ENCODE assay signal across 9 mouse cellular contexts in genomic region chr4:149561986-149562904, GRCm38 (mm10). TPM values are rescaled to one million over a fixed set of nuclear protein-coding genes. Genes with fewer than 3 reads are reported as not detected.
DNase-seq lines count a peak whose midpoint lies in the region; ATAC-seq lines count a peak whose summit lies in the region.
"Had no signal": no experiment of that assay in that cellular context is flagged by ENCODE, and none has a peak within 500 bp of the region (broad histone marks: within the 10 kb centered on the region; RNA-seq: fewer than 3 reads in every experiment).

No protein-coding gene starts in this region.

- no peak overlapping the region for H3K4me3 ChIP-seq in forebrain, embryonic 11.5 days (ENCODE audit: low read depth, low read length)
- 0 out of 2 replicates have a peak overlapping the region, but pooled peaks have one; percentile 1 for H3K4me3 ChIP-seq in heart, embryonic 13.5 days

- peak; percentile 45 for DNase-seq in testis, postnatal 10 days (ENCODE audit: low spot score)
- no peak for DNase-seq in testis, postnatal 14 days (ENCODE audit: low spot score)
- DNase-seq in forebrain, embryonic 11.5 days (ENCODE audit: low spot score), result no peak
- peak; percentile 68 for DNase-seq in layer of hippocampus, adult 9-10 months (ENCODE audit: low spot score)
- DNase-seq in telencephalon, adult 2 months (ENCODE audit: low read depth, low spot score), result peak; percentile 92
- no peak for DNase-seq in thymus, postnatal 36 days

- ATAC-seq in forebrain, embryonic 11.5 days (replicated peaks; ENCODE audit: low FRiP score), result peak; percentile 47
- peak; percentile 45; the same call in 1 of the 2 replicates for ATAC-seq in heart, embryonic 13.5 days (ENCODE audit: extremely low read depth, insufficient number of reproducible peaks, low FRiP score, low TSS enrichment)
- peak; percentile 76 for ATAC-seq in megakaryocyte-erythroid progenitor cell, adult 5-6 weeks (replicated peaks; ENCODE audit: low FRiP score, low TSS enrichment, poor library complexity, severe bottlenecking)

- peaks cover 12% of the 10 kb centered on the region for H3K4me1 ChIP-seq in forebrain, embryonic 11.5 days (replicated peaks; ENCODE audit: control insufficient read depth, insufficient read depth, low read length)
- H3K4me1 ChIP-seq in heart, embryonic 13.5 days, result peaks cover 63% of the 10 kb centered on the region

- no peaks in the 10 kb centered on the region; the same call in 1 of the 2 replicates for H3K9me3 ChIP-seq in forebrain, embryonic 11.5 days (ENCODE audit: control insufficient read depth, low read length)
- H3K9me3 ChIP-seq in heart, embryonic 13.5 days, result no peaks in the 10 kb centered on the region

- no peaks in the 10 kb centered on the region for H3K36me3 ChIP-seq in forebrain, embryonic 11.5 days (ENCODE audit: control insufficient read depth, insufficient read depth, low read length)
- peaks cover 20% of the 10 kb centered on the region for H3K36me3 ChIP-seq in heart, embryonic 13.5 days

- H3K4me2 ChIP-seq in forebrain, embryonic 11.5 days (ENCODE audit: low read depth, low read length, severe bottlenecking), result no peak overlapping the region
- peak overlapping the region; percentile 43 for H3K4me2 ChIP-seq in heart, embryonic 13.5 days

- H3K9ac ChIP-seq in forebrain, embryonic 11.5 days (ENCODE audit: low read length), result 0 out of 2 replicates have a peak overlapping the region, but pooled peaks have one; percentile 17
- H3K9ac ChIP-seq in heart, embryonic 13.5 days, result peak overlapping the region; percentile 29
- H3K9ac ChIP-seq: liver, embryonic 14.5 days had no signal

- WGBS in forebrain, embryonic 11.5 days, result 71% methylated on average over 21 of the region's 21 CpGs
- WGBS in heart, embryonic 13.5 days, result 44% methylated on average over 21 of the region's 21 CpGs

- peak overlapping the region; percentile 8 for H3K27ac ChIP-seq in forebrain, embryonic 11.5 days (ENCODE audit: low read depth, low read length)
- H3K27ac ChIP-seq in heart, embryonic 13.5 days (replicated peaks), result peak overlapping the region; percentile 81
- H3K27ac ChIP-seq: liver, embryonic 14.5 days had no signal

- no peaks in the 10 kb centered on the region for H3K27me3 ChIP-seq in forebrain, embryonic 11.5 days (ENCODE audit: control insufficient read depth, insufficient read depth, low read length)
- no peaks in the 10 kb centered on the region for H3K27me3 ChIP-seq in heart, embryonic 13.5 days (replicated peaks)

RNA-seq across cellular contexts. Expression of gene Clstn1, which starts 24.0 kb away (rescaled TPM):
- polyA plus RNA-seq in forebrain, embryonic 11.5 days (2014; fragmentation: Nextera tagmentation; extraction: Ambion mirVana), result 48.1 and 48.4 TPM in 2 replicates
- polyA plus RNA-seq in heart, embryonic 13.5 days (2015; fragmentation: Nextera tagmentation; extraction: Ambion mirVana), result 9.2 and 13.6 TPM in 2 replicates
- total RNA-seq in megakaryocyte-erythroid progenitor cell, adult 5-6 weeks (2014; fragmentation: Nextera tagmentation), result 30.8 and 31.2 TPM in 2 replicates
- 23.3 and 30.4 TPM in 2 replicates for total RNA-seq in megakaryocyte-erythroid progenitor cell, adult 5-6 weeks (2017)

RNA-seq across cellular contexts. Expression of gene Ctnnbip1, which starts 44.2 kb away (rescaled TPM):
- 71.7 and 72.1 TPM in 2 replicates for polyA plus RNA-seq in forebrain, embryonic 11.5 days (2014; fragmentation: Nextera tagmentation; extraction: Ambion mirVana)
- polyA plus RNA-seq in heart, embryonic 13.5 days (2015; fragmentation: Nextera tagmentation; extraction: Ambion mirVana), result 33.4 and 36.2 TPM in 2 replicates
- 1.5 and 5.5 TPM in 2 replicates for total RNA-seq in megakaryocyte-erythroid progenitor cell, adult 5-6 weeks (2014; fragmentation: Nextera tagmentation)
- total RNA-seq in megakaryocyte-erythroid progenitor cell, adult 5-6 weeks (2017), result 1.7 and 5.9 TPM in 2 replicates

Comparison
In these comparisons a context has a peak if more than half of its experiments do, and no peak if none do; other contexts are left out.
1. DNase-seq: peak in testis, postnatal 10 days (single experiment), layer of hippocampus, adult 9-10 months (single experiment) and telencephalon, adult 2 months (single experiment); none in testis, postnatal 14 days (single experiment), forebrain, embryonic 11.5 days (single experiment) and thymus, postnatal 36 days (0 of 2).
2. Peak in every context shown above with its lines, with median percentiles within 50 percentile points of each other: ATAC-seq.